Mouse (Mus musculus) hindbrain, embryonic 15.5 days (tissue): ENCODE data around the gene Cstb. TPM values are rescaled to one million over a fixed set of nuclear protein-coding genes. Genes with fewer than 3 reads are reported as not detected.
A peak's percentile ranks its signal among the peaks of the same experiment; 100 is the strongest.

Experiments used
- ATAC-seq: fragments of 200-750 bp; cut with Nextera tagmentation; 2 replicates; pipeline ENCODE4 v1.8.0; 2017; ENCODE audit warnings: low read depth, moderate number of reproducible peaks, moderate TSS enrichment; ENCODE audit not compliant: low FRiP score
- H3K27ac ChIP-seq: fragments of 300-500 bp; sonication (generic); replicated peaks from 2 replicates; pipeline ENCODE4 v1.5.1; 2015; ENCODE audit warnings: mild to moderate bottlenecking, inconsistent platforms
- H3K27me3 ChIP-seq: fragments of 300-500 bp; sonication (generic); 2 replicates; pipeline ENCODE4 v1.6.1; 2015; ENCODE audit warnings: control low read depth, inconsistent platforms
- H3K36me3 ChIP-seq: fragments of 300-500 bp; sonication (generic); 2 replicates; pipeline ENCODE4 v1.6.1; 2015; ENCODE audit warnings: control low read depth, inconsistent platforms
- H3K4me1 ChIP-seq: fragments of 300-500 bp; sonication (generic); replicated peaks from 2 replicates; pipeline ENCODE4 v1.6.1; 2015; ENCODE audit warnings: control low read depth, inconsistent platforms
- H3K4me2 ChIP-seq: fragments of 300-500 bp; sonication (generic); 2 replicates; pipeline ENCODE4 v1.6.1; 2015; ENCODE audit warnings: moderate library complexity, mild to moderate bottlenecking, inconsistent platforms
- H3K4me3 ChIP-seq: fragments of 300-500 bp; sonication (generic); 2 replicates; pipeline ENCODE4 v1.5.1; 2015; ENCODE audit warnings: mild to moderate bottlenecking, inconsistent platforms
- H3K9ac ChIP-seq: fragments of 300-500 bp; sonication (generic); 2 replicates; pipeline ENCODE4 v1.6.1; 2015; ENCODE audit warnings: inconsistent platforms
- H3K9me3 ChIP-seq: fragments of 300-500 bp; sonication (generic); 2 replicates; pipeline ENCODE4 v1.6.1; 2016; ENCODE audit warnings: control low read depth, inconsistent platforms
- WGBS: fragments of 180-500 bp; shearing (Covaris S2); methylation state at CpG from one replicate; pipeline ENCODE4 v1.1.7; 2015; 5-methylcytosine and 5-hydroxymethylcytosine counted together
- polyA plus RNA-seq: library from polyadenylated mRNA; unstranded; fragments of >200 nt; fragmentation: Nextera tagmentation; extraction: Ambion mirVana; gene quantifications from 2 replicates; pipeline ENCODE4 v1.2.1, GENCODE M21; 2015

Gene Cstb
- 90.9 and 95.0 TPM in 2 replicates for polyA plus RNA-seq

DNA sequence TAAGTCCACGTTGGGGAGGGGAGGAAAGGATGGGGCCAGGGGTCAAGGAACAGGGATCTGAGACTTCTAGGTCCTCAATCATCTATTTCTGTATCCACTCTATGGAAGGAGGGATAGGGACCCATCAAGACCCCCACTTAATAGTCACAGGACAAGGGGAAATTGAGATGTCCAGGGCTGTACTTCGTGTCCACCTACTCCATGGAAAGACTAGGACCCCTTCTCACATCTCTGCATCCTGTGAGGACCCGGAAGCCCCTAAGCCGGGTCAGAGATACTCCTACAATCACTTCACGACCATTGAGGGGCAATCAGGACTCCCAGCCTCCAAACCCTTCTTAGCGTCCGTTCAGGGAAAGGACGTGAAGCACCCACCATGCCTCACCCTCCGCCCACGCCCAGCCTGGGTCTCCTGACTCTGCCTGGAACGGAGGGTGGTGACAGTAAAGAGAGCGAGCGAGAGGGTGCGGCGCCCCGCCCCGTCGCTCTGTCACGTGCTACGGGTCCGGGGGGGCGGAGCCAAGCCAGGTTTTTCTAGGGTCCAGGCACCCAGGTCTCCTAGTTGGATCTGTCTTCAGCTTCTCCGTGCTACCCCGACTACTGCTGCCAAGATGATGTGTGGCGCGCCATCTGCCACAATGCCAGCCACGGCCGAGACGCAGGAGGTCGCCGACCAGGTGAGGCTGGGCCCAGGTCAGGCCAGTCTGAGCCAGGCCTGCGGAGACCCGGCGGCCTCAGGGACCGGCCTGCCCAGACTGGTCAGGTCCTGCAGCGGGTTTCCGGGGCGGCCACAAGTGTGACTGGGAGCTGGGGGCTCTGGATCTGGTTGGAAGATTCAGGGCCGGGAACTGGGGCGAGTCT, at the start of gene Cstb:
Gene Cstb (plus strand): TSS at position 489 of the 861 bp plus-strand sequence.
- peak; percentile 95 for ATAC-seq
- Histone ChIP-seq H3K27ac (peak within 1 kb of the TSS; percentile 78), H3K9ac (peak within 1 kb of the TSS; percentile 94), H3K9me3 (no peaks in the 10 kb centered on the region), H3K4me2 (peak within 1 kb of the TSS; percentile 73), H3K4me3 (peak within 1 kb of the TSS; percentile 94), H3K27me3 (no peaks in the 10 kb centered on the region), H3K4me1 (peaks cover 18% of the 10 kb centered on the region), H3K36me3 (peaks cover 16% of the 10 kb centered on the region)
- WGBS: 1% methylated on average over 40 of the region's 40 CpGs

DNA sequence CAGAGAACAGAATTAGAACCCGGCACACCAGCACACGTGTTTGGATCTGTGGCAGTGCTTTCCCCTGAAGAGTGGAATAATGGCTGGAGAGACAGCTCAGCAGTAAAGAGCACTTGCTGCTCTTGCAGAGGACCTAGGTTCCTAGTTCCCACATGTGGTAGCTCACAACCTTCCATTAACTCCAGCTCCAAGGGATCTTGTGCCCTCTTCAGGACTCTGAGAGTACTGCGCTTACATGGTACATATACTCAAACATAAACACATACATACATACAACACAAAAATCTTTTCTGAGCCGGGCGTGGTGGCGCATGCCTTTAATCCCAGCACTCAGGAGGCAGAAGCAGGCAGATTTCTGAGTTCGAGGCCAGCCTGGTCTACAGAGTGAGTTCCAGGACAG, 47.0 kb upstream of the Cstb start:
- Histone ChIP-seq H3K9me3 (no peaks in the 10 kb centered on the region), H3K27me3 (no peaks in the 10 kb centered on the region), H3K4me3 (no peak overlapping the region), H3K4me2 (no peak overlapping the region), H3K36me3 (no peaks in the 10 kb centered on the region), H3K4me1 (no peaks in the 10 kb centered on the region), H3K9ac (no peak overlapping the region), H3K27ac (no peak overlapping the region)
- WGBS: 97% methylated on average over 7 of the region's 7 CpGs
- ATAC-seq: no peak

DNA sequence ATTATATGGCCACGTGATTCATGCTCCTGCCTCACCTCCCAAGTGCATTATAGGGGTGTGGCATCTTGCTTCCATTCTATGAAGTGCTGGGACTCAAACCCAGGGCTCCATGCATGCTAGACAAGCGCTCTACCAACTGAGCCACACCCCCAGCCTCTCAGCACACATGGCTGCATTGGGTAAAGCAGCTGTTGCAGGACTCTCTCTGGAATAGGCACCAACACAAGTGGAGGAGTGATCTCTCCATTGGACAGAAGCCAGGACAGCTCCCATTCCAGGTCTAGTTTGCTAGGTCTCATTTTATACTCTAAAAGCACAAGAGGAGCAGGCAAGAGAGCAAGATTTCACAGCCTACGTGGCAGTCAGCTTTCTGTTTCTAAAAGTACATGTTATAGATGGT, 41.9 kb upstream of the Cstb start:
- H3K9me3 ChIP-seq: no peaks in the 10 kb centered on the region
- WGBS: 76% methylated on average over 3 of the region's 3 CpGs
- H3K4me3 ChIP-seq: no peak overlapping the region
- H3K27me3 ChIP-seq: no peaks in the 10 kb centered on the region
- no peak overlapping the region for H3K9ac ChIP-seq
- ATAC-seq: no peak
- H3K27ac ChIP-seq: no peak overlapping the region
- no peak overlapping the region for H3K4me2 ChIP-seq
- H3K36me3 ChIP-seq: no peaks in the 10 kb centered on the region
- no peaks in the 10 kb centered on the region for H3K4me1 ChIP-seq

DNA sequence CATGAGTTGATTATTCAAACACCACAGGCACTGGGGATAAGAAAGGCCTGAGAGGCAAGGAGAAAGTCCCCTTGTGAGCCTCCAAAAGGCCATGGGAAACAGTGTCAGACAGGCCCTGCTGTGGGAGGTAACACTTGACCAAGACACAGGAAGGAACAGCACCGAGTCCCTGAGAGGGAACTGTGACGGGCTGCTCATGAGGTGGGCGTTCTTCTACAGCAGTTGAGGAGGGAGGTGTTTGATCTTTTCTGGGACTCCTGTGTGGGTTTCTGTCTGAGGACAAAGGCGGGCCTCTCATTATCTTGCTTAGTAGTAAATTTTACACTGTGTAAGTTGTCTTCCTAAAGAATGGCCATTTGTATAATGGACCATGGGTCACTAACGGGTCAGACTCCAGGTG, 39.9 kb upstream of the Cstb start:
- no peaks in the 10 kb centered on the region for H3K9me3 ChIP-seq
- WGBS: 68% methylated on average over 5 of the region's 5 CpGs
- no peak for ATAC-seq
- no peaks in the 10 kb centered on the region for H3K36me3 ChIP-seq
- no peak overlapping the region for H3K27ac ChIP-seq
- H3K4me3 ChIP-seq: no peak overlapping the region
- no peak overlapping the region for H3K4me2 ChIP-seq
- H3K9ac ChIP-seq: no peak overlapping the region
- no peaks in the 10 kb centered on the region for H3K4me1 ChIP-seq
- H3K27me3 ChIP-seq: peaks cover 7% of the 10 kb centered on the region; the same call in 1 of the 2 replicates

DNA sequence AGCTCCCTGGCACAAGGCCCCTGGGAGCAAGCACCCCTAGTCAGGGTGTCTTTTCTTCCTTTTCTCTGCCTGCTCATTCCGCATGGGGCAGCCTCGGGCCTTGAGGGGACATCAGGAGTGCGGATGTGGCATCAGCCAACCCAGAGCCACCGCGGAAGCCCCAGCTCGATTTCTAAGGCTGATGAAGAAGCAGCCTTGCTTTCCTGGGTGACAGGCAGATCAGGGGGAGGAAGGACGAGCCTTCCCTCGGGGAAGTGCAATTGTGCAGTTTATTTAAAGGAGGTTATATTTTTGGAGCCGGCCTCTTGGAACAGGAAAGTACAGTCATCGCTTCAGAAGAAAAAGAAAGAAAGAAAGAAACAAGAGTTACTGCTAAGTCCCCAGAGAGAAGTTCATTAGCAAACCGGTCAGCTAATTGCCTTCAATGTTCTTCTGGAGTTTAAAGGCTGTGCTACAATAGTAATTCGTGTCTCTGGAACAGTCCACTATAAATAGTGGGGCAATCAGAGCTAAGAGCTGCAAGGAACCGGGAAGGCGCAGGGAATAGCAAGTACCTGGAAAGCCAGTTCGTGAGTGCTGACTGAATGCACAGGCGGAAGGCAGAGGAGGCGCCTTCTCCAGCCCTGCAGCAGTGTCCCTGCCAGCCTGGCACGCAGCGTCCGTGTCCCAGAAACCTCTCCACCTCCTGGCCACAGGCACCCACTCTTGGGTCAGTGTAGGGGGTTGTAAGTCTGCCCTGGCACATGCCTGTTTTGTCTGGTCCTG, 37.1 kb upstream of the Cstb start:
- Histone ChIP-seq H3K36me3 (no peaks in the 10 kb centered on the region), H3K9ac (no peak overlapping the region), H3K27me3 (peaks cover 28% of the 10 kb centered on the region), H3K4me3 (no peak overlapping the region), H3K4me2 (no peak overlapping the region), H3K4me1 (no peaks in the 10 kb centered on the region), H3K27ac (no peak overlapping the region), H3K9me3 (no peaks in the 10 kb centered on the region)
- WGBS: 64% methylated on average over 20 of the region's 20 CpGs
- no peak; the same call in 1 of the 2 replicates for ATAC-seq

DNA sequence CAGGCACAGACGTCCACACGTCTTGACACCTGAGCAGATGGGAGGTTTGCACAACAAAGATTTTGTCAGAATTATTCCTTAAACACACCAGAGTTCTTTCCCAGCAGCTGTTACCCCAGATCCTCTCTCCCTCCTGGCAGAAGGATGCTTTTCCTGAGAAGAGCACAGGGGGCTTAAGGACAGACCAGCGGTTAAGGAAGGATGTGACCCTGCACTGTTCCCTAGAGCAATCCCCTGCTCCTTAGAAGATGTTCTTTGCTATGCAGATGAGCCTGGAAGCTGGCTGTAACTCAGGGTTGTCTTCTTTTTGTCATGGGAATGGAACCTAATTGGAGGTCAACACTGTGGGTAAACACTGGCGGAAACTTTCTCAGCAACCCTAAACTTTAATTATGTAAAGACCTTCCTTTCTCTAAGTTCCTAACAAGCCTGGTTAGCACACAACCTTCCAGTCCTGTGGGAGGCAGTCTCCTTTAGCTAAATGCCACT, 34.4 kb upstream of the Cstb start:
- ATAC-seq: no peak
- no peaks in the 10 kb centered on the region for H3K9me3 ChIP-seq
- H3K4me1 ChIP-seq: peaks cover 9% of the 10 kb centered on the region
- H3K27me3 ChIP-seq: peaks cover 28% of the 10 kb centered on the region
- H3K4me2 ChIP-seq: no peak overlapping the region
- 15% methylated on average over 4 of the region's 4 CpGs for WGBS
- no peak overlapping the region for H3K27ac ChIP-seq
- no peaks in the 10 kb centered on the region for H3K36me3 ChIP-seq
- H3K4me3 ChIP-seq: no peak overlapping the region
- no peak overlapping the region for H3K9ac ChIP-seq

DNA sequence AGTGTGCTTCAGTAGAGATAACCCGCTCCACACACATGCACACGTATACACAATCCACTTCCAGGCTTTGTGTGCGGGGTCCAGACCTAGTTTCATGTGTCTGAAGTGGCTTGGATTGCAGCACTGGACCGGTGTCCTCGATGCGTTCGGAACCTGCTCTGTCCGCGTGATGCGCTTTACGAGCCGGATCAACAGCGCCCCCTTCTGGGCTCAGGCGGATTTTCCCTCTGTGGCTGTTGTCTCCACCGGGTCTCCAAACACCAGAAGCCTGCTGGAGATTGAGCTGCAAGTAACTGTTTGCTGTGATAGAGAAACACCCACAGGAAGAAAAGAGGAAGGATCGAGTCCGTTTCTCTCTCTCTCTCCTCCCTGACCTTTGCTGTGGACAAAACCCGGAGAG, 33.4 kb upstream of the Cstb start:
- ATAC-seq: no peak
- Histone ChIP-seq H3K27me3 (peaks cover 28% of the 10 kb centered on the region), H3K4me3 (no peak overlapping the region), H3K9ac (no peak overlapping the region), H3K9me3 (no peaks in the 10 kb centered on the region), H3K4me1 (peaks cover 16% of the 10 kb centered on the region), H3K27ac (no peak overlapping the region), H3K4me2 (no peak overlapping the region), H3K36me3 (no peaks in the 10 kb centered on the region)
- 2% methylated on average over 18 of the region's 18 CpGs for WGBS

DNA sequence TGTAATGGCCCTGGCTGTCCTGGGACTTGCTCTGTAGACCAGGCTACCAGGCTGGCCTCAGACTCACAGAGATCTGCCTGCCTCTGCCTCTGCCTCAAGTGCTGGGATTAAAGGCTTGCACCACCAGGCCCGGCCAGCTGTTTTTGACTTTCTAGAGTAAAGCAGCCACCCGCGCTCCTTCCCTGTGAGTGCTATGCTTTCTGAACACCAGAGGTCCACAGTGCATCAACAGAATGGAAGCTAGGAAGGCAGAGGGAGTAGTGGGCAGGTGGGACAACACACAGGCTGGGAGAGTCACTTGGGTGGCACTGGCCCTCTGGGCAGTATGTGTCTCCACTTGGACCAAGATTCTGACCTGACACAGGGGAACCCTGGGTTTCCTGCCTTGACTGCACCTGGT, 30.1 kb upstream of the Cstb start:
- Histone ChIP-seq H3K27ac (peak overlapping the region; percentile 71), H3K4me1 (peaks cover 25% of the 10 kb centered on the region), H3K36me3 (peaks cover 4% of the 10 kb centered on the region; the same call in 1 of the 2 replicates), H3K4me2 (no peak overlapping the region), H3K9me3 (no peaks in the 10 kb centered on the region), H3K27me3 (peaks cover 22% of the 10 kb centered on the region), H3K4me3 (no peak overlapping the region), H3K9ac (no peak overlapping the region)
- 93% methylated on average over 3 of the region's 3 CpGs for WGBS
- peak; percentile 10; the same call in 1 of the 2 replicates for ATAC-seq

DNA sequence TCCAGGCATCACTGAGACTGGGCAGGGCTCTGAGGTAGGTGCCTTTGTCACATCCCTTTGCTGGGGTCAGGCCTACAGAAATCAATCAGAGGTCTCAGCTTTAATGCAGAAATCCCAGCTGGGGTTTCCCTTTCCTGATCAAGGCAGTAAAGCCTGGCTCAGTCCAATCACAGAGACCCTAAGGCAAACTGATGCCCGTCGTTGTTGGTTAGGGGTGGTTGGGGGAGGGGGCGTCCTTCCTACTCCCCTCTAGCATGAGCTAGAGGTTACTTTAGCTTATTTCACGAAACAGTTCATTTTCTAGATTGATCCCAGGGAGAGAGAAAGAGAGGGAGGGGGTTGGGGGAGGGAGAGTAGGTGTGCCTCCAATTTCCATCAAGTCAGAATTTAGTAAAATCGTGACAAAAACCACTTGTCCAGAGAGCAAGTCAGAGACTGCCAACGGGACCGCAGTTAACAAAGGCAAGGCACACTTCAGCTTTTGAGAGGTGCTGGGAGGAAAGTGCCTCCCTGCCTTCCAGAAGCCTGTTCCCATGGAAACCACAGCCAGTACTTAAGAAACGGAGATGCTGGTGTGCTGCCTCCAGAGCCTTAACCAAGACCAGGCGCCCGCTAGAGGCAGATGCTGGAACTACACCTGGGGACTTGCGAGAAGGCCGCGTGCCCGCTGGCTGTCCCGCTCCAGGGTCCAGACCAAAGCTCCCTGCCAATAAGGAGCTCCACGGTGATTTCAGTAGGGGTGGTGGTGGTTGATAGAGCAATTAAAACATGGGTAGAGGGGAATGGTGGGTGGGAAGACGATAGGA, 29.4 kb upstream of the Cstb start:
- Histone ChIP-seq H3K9me3 (no peaks in the 10 kb centered on the region), H3K9ac (no peak overlapping the region), H3K4me1 (peaks cover 25% of the 10 kb centered on the region), H3K4me3 (peak overlapping the region; percentile 13), H3K27ac (peak overlapping the region; percentile 71), H3K4me2 (peak overlapping the region; percentile 43), H3K36me3 (peaks cover 10% of the 10 kb centered on the region), H3K27me3 (peaks cover 16% of the 10 kb centered on the region)
- WGBS: 6% methylated on average over 17 of the region's 17 CpGs
- ATAC-seq: peak; percentile 81

DNA sequence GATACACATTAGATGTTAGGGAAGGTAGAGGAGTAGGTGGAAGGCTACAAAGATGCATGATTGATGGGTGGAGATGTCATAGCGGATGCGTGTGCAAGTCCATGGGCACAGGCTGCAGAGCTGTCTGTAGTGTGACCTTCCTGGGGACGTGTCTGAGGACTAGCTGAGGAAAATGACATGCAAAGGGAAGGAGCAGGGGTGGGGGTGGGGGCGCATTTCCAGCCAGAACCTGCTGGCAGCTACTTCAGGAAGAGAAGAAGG, 28.9 kb upstream of the Cstb start:
- ATAC-seq: peak; percentile 52
- Histone ChIP-seq H3K4me3 (peak overlapping the region; percentile 13), H3K27me3 (peaks cover 11% of the 10 kb centered on the region), H3K27ac (0 out of 2 replicates have a peak overlapping the region, but pooled peaks have one; percentile 71), H3K4me1 (peaks cover 25% of the 10 kb centered on the region), H3K36me3 (peaks cover 16% of the 10 kb centered on the region), H3K9me3 (no peaks in the 10 kb centered on the region), H3K4me2 (peak overlapping the region; percentile 43), H3K9ac (no peak overlapping the region)
- 48% methylated on average over 4 of the region's 4 CpGs for WGBS

DNA sequence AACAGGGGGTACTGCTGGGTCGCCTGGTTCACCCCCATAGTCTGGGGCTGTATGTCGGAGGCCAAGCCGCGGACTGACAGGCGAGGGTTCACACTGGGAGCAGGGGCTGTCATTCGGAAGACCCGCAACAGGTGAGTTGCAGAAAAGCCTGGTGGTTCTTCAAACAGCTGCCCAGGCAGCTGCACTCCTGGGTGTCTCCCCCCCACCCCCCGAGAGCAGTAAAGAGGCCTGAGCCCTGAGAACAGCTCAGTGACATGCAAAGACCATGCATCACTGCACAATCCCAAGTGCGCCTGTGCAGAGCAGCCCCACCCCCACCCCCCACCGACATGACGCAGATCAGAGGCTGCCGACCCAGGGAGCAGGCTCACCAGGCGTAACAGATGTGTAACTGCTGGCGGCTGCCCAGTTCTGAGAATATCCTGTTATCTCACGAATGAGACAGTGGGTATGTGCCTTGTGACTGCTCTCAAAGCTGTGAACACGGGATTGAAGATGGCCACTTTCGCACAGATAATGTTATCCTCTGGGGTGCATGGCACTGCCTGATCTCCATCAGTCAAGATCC, 26.3 kb upstream of the Cstb start:
- Histone ChIP-seq H3K4me2 (no peak overlapping the region), H3K27ac (0 out of 2 replicates have a peak overlapping the region, but pooled peaks have one; percentile 22), H3K27me3 (no peaks in the 10 kb centered on the region), H3K9ac (no peak overlapping the region), H3K36me3 (peaks cover 41% of the 10 kb centered on the region), H3K4me3 (no peak overlapping the region), H3K4me1 (peaks cover 25% of the 10 kb centered on the region), H3K9me3 (no peaks in the 10 kb centered on the region)
- WGBS: 36% methylated on average over 17 of the region's 17 CpGs
- no peak; the same call in 1 of the 2 replicates for ATAC-seq
